Mouse (Mus musculus) megakaryocyte, embryonic 14.5 days (primary cell): ENCODE data around the gene Nlrp3.

ENCODE experiments used
- FLI1 ChIP-seq: IDR thresholded peaks from 2 replicates; pipeline ENCODE4 v1.6.1; 2012; ENCODE audit warnings: low read length, inconsistent platforms, mixed read lengths
- GATA1 ChIP-seq: IDR thresholded peaks from 3 replicates; pipeline ENCODE4 v1.6.1; 2012; ENCODE audit warnings: mixed read lengths, low read length, inconsistent platforms, borderline replicate concordance

GRCm38 (mm10) chr11:59505839-59506712 lies 35.3 kb upstream of the Nlrp3 start:
- TF ChIP-seq GATA1, result no peak
- no peak for TF ChIP-seq FLI1
